Mouse (Mus musculus) natural killer cell, adult 2 months (primary cell): ENCODE data around the gene Lime1.
A peak's percentile ranks its signal among the peaks of the same experiment; 100 is the strongest.

ENCODE experiments used
- DNase-seq, 2 experiments: peaks; one replicate each; pipeline ENCODE4 v3.0.0; 2022; ENCODE audit warnings: low spot score in 2 of 2

Lime1 gene

DNA sequence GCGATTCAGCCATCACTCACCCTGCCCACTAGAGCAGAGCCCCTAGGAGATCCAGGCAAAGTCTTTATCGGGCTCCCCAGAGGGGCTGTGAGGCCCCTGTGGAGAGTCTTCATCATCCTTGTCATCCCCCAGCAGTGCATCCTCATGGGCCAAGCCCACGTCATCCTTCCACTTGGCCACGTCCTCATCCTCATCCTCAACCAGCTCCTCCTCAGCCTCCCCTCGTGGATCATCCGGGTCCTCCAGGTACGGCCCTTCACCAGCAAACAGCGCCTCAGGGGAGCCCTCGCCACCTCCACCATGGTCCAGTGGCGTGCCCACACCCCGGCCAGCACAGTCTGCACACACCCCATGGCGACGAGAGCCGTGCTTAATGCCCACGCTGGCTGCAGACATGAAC lies 11.1 kb downstream of the Lime1 start:
- DNase-seq, result no peak

DNA sequence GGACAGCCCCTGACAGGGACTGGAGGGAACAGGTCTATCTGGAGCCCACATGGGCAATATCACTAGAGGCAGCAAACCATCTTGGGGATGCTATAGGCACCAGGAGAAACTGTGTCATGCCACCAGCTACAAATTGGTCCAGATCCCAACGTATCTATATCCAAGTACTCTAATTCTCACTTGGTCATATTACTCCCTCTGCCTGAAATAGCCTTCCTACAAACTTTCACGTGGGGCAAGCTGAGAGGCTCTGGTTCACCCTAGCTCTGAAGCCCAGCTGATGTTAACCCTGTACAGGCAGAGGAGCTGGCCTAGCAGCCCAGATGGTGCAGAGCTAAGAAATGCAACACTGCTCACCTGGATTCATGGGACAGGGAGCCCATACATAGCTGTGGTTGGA lies 11.7 kb downstream of the Lime1 start:
- no peak for DNase-seq

DNA sequence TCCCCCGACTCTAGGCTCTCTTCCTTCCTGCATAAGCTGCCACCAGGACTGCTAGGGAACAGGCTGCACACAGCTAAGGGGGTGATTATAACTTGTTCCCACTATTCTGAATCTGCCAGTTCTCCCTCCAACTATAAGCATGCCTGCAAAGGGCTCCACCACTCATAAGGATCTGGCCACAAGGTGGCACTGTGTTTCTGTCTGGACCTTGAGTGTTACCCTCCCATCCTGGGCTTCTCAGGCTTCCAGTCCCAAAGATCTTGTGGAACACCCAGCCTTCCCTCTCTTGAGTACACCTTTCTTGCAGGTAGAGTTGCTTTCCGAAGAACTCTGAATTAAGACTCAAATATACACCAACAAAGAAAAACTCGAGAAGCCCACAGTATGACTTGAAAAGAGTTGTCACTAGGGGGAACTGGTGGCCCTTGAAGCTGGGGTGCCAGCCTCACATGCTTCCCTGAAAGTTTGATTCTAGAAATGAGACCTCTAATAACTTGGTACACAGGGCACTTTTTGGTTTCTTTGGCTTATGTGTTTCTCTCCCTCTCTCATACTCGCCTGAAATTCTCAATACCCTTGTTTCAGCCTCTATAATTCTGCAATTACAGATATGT lies 12.8 kb downstream of the Lime1 start:
- peak; percentile 69 to 79 for DNase-seq

DNA sequence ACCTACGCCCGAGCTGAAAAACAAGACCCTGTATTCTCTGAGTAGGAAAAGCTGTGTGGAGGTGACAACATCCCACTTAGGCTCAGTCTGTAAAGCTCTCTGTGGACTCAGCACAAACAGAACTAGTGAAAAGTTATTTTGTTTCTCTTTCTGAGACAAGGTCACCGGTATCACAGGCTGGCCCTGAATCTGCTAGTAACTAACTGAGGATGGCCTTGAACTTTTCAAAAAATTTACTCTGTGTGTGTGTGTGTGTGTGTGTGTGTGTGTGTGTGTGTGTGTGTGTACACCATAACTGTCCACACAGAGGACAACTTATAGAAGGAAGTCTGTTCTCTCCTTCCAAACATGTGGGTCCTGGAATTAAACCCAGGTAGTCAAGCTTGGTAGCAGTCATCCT lies 14.2 kb downstream of the Lime1 start:
- no peak for DNase-seq

DNA sequence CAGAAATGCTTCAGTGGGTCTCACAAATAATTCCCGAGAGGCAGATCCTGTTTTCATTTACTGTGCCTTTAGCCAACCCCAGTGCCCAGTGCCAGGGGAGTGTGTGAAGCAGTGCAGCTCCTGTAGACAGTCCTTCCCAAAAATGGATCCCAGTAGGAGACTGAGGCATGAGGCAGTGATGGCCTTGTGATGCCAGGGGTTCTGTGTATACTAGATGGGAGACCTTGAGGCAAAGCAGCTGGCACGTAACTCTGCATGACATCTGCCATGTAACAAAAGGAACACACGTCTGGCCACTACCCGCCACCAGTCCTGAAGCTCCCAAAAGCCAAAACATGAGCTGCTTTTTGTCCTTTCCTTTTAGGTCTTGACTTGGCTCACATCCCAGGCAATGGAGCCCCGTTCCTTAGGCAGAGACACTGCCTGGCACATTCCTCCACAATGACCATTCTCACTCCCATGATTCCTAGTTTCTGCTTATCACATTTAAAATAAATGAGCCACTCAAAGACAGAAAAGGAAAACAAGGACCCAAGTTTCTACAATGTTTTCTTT lies 17.4 kb downstream of the Lime1 start:
- no peak for DNase-seq

DNA sequence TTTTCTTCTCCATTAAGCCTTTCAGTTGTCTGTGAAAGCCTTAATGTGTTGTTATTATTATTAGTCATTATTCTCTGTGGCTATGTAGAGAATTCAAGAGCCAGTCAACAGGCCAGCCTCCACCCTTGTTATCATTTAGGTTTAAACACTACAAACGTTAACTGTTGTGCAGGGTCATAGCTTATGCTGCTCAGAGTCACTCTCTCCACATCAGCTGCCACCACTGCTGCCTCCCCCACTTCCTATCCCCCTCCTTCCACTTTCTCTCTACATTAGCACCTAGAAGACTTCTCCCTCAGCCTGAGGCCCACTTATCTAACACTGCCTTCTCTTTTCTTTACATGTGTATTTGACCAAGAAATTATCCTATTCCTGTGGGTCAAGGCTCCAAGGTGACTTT lies 21.6 kb downstream of the Lime1 start:
- DNase-seq, result no peak

DNA sequence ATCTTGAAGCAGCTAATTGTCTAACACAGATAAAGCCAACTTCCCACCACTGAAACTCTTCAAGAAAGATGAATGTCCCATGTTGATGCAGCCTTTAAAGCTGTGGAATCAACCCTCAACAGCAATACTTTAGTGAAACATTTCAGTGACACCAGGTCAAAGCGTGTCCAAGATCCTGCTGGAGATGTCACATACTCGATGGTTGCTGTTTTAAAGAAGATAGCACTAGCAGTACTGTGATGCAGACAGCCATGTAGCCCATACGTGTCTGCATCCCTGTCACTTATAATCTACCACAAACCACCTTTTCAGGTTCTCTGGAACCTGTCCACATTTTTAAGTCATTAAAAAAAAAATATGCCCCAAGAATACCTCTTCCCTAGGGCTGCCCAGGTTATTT lies 23.8 kb downstream of the Lime1 start:
- no peak for DNase-seq

DNA sequence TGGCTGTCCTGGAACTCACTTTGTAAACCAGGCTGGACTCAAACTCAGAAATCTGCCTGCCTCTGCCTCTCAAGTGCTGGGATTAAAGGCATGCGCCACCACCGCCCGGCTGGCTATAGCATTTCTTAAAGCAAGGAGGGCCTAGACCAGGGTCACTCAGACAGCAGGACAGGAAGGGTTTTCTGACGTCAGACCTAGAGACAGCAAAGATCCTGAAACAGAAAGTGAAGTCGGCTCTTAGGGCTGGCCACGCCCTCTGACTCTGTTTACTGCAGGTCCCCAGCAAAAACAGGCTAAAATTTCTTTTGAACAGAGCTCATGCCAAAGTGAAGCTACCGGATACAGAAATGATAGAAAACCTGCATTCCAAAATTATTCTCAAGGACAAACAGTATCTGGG lies 29.8 kb downstream of the Lime1 start:
- DNase-seq, result peak; percentile 27 to 46

DNA sequence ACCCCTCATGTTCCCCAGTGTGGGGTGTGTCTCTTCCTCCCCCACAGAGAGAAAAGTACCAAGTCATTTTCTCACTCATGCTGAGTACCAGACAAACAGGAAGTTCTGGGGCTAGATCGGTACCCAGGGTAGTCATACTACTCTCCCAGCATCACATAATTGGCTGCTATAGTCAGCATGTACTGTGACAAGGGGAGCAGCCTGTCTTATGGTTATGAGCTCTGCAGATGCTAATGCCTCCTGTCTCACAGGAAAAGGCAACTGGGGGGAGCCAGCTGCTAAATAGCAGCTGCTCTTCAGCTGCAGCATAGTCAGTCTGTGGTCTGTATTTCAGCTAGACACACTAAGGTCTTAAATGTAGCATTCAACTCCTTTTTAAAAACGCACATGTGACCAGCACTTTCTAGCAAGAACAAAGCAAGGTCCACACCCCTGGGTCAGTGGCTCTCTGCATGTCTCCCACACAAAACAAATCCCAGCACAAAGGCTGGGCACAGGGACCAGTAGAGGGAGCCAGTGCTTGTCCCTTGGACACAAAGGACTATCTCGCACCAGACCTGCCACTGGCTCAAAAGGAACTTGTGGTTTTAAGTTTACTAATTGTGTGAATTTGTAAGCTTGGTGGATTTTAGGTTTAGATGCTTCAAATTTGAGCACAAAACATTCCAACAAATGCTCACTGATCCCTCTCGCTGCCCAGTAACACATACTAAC lies 31.0 kb downstream of the Lime1 start:
- DNase-seq, result peak; percentile 60 to 61

DNA sequence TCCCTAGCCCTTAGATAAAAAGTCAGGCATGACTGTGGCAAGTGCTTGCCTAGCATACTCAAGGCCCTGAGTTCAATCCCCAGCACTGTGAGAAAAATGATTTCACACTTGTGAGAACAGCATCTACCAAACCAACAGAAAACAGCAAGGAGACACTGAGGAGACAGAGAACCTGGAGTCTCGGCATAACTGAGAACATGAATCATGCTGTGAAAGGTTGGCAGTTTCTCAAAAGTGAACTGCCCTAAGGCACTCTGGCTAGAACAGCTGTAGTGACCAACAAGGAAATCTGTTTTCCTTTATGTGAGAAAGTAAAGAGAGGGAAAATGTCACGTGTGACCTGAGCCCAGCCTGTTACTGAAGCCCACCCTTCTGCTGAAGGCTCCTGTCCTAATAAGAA lies 33.3 kb downstream of the Lime1 start:
- no peak for DNase-seq

DNA sequence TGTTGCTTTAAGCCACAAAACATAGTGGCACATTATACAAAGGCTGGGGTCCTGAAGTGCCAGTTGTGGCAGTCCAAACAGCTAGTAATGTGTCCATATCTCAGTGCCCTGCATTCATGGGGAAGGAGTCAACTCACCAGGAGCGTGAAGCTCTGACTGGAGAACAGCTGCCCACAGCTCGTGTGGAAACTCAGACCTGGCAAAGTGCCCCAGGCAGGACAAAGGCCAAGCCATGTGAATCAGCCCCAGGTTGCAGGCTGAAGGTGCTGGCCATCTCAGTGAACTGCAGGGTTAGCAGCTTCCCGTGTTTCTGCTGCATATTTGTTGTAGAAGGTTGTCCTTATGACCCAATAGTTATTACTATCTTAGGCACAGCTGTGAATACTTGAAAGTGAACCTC lies 36.1 kb downstream of the Lime1 start:
- DNase-seq, result no peak

DNA sequence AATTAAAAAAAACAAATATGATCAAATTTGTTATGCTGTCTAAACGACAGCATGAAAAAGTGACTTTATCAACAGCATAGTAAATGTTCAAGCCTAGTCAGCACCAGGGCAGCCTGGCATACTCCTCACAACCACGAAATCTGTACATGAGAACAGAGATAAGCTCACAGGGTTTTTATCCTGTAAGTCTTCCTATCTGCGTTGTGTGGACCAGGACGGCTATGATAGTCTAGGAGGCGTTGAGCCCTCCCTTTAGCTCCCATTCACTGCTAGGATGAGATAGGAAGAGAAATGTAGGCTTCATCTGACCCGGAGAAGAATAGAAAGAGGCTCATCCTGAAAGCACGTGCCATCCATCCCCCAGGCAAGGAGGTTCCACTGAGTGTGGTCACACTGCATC lies 39.5 kb downstream of the Lime1 start:
- DNase-seq, result no peak

DNA sequence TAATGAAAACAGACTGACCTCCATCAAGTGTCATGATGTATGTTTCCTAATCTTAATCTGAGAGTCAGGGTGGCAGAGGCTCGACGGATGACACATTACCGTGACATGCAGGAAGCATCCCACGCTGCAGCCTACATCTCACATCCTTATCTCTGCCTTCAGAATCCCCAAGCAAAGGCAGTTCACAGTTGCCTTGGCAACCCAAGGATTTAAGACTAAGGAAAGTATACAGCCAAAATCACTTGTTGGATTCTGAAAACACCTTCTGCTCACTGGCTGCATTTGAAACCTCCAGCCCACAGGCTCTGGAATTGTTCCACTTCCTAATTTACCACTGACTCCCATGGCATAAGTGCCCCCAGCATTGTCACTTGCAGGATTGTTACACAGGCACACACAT lies 40.5 kb downstream of the Lime1 start:
- no peak for DNase-seq

DNA sequence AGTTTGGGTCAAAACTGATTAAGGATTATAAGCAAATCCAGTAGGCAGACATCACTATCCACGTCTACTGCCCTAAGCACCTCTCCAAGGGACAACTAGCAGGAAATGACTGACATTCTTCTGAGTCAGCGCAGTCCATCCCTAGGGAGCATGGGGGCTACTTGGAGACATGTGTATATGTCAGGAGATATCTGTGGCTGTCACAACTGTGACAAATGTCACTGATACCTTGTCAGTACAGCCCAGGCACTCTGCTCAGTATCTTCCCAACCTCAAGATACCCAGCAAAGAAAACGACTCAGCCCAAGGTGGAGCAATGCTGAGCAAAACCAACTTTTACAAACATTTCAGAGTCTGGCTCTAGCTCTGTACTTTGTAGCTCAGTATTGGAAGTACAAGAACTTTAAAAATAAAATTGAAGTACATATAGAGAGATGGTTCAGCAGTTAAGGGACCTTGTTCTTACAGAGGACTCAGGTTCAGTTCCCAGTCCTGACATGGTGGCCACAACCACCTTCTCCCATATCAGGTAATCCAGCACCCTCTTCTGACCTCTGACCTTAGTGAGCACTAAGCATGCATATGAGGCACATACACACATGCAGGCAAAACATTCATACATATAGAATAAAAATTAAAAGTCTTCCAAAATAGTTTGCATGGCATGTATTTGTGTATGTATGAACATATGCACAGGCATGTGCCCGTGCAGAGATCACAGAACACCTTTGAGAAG lies 41.2 kb downstream of the Lime1 start:
- no peak for DNase-seq

DNA sequence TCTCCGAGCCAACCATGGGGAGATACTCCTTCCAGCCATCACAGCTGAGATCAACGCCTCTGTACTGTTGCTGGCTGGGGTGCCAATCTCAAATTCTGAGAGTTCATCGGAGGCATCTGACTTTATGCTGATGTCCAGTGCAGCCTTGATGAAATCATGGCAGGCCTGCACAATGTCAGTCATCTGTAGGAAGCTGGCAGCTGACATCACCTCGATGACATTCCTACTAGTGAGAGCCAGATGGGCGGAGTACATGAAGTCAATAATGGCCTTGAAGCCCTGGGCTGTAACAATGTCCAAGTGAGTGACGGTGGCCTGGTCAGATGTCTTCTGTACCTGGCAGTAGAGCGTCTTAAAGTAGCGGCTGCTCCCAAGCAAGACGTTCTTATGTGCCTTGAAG lies 44.0 kb downstream of the Lime1 start:
- no peak for DNase-seq
